Mouse (Mus musculus): ENCODE data around the gene Lgals3bp. TPM values are rescaled to one million over a fixed set of nuclear protein-coding genes. Genes with fewer than 3 reads are reported as not detected.

Gene Lgals3bp
- polyA plus RNA-seq, 1 experiment from 2014 or later = 43.7 TPM

- no peak overlapping the region for H3K27ac ChIP-seq (ENCODE audit: low read length)
- no peak overlapping the region for H3K9ac ChIP-seq (ENCODE audit: low read depth, low read length)
- 63% methylated on average over 7 of the region's 7 CpGs for WGBS (ENCODE audit: insufficient replicate concordance)
- no peak overlapping the region for H3K4me2 ChIP-seq (ENCODE audit: low read depth, low read length)
- H3K9me3 ChIP-seq (replicated peaks; ENCODE audit: control insufficient read depth, low read length) = no peaks in the 10 kb centered on the region
- ATAC-seq (ENCODE audit: low read depth) = no peak
- no peaks in the 10 kb centered on the region for H3K27me3 ChIP-seq (ENCODE audit: control insufficient read depth, insufficient read depth, low read depth, low read length)
- no peaks in the 10 kb centered on the region for H3K36me3 ChIP-seq (ENCODE audit: control insufficient read depth, insufficient read depth)
- H3K4me1 ChIP-seq (ENCODE audit: control insufficient read depth, low read depth, low read length) = no peaks in the 10 kb centered on the region; the same call in 1 of the 2 replicates
- H3K4me3 ChIP-seq (ENCODE audit: low read depth, low read length) = no peak overlapping the region
These were observed 36.7 kb downstream of the Lgals3bp start for GRCm38 (mm10) chr11:118365171-118365570.

- 63% methylated on average over 4 of the region's 4 CpGs for WGBS (ENCODE audit: insufficient replicate concordance)
- Histone ChIP-seq H3K9ac (ENCODE audit: low read depth, low read length) (no peak overlapping the region), H3K27me3 (ENCODE audit: control insufficient read depth, insufficient read depth, low read depth, low read length) (no peaks in the 10 kb centered on the region), H3K4me2 (ENCODE audit: low read depth, low read length) (no peak overlapping the region), H3K4me3 (ENCODE audit: low read depth, low read length) (no peak overlapping the region), H3K27ac (ENCODE audit: low read length) (no peak overlapping the region), H3K4me1 (ENCODE audit: control insufficient read depth, low read depth, low read length) (no peaks in the 10 kb centered on the region; the same call in 1 of the 2 replicates), H3K36me3 (ENCODE audit: control insufficient read depth, insufficient read depth) (no peaks in the 10 kb centered on the region), H3K9me3 (replicated peaks; ENCODE audit: control insufficient read depth, low read length) (no peaks in the 10 kb centered on the region)
- no peak for ATAC-seq (ENCODE audit: low read depth)
These were observed 37.9 kb downstream of the Lgals3bp start for GRCm38 (mm10) chr11:118364021-118364420.

- Histone ChIP-seq H3K27me3 (ENCODE audit: control insufficient read depth, insufficient read depth, low read depth, low read length) (no peaks in the 10 kb centered on the region), H3K27ac (ENCODE audit: low read length) (no peak overlapping the region), H3K9ac (ENCODE audit: low read depth, low read length) (no peak overlapping the region; the same call in 1 of the 2 replicates), H3K4me1 (ENCODE audit: control insufficient read depth, low read depth, low read length) (no peaks in the 10 kb centered on the region; the same call in 1 of the 2 replicates), H3K4me2 (ENCODE audit: low read depth, low read length) (no peak overlapping the region), H3K4me3 (ENCODE audit: low read depth, low read length) (no peak overlapping the region), H3K36me3 (ENCODE audit: control insufficient read depth, insufficient read depth) (no peaks in the 10 kb centered on the region), H3K9me3 (replicated peaks; ENCODE audit: control insufficient read depth, low read length) (no peaks in the 10 kb centered on the region)
- under 1% methylated on average over 8 of the region's 8 CpGs for WGBS (ENCODE audit: insufficient replicate concordance)
- peak; percentile 43; the same call in 1 of the 2 replicates for ATAC-seq (ENCODE audit: low read depth)
These were observed 38.8 kb downstream of the Lgals3bp start for GRCm38 (mm10) chr11:118362971-118363518.

GRCm38 (mm10) chr11:118362501-118362900 is 39.4 kb downstream of the Lgals3bp start:
- no peaks in the 10 kb centered on the region for H3K9me3 ChIP-seq (replicated peaks; ENCODE audit: control insufficient read depth, low read length)
- H3K9ac ChIP-seq (ENCODE audit: low read depth, low read length) = no peak overlapping the region
- H3K36me3 ChIP-seq (ENCODE audit: control insufficient read depth, insufficient read depth) = no peaks in the 10 kb centered on the region
- H3K4me3 ChIP-seq (ENCODE audit: low read depth, low read length) = no peak overlapping the region
- H3K27me3 ChIP-seq (ENCODE audit: control insufficient read depth, insufficient read depth, low read depth, low read length) = no peaks in the 10 kb centered on the region
- no peak overlapping the region for H3K27ac ChIP-seq (ENCODE audit: low read length)
- no peaks in the 10 kb centered on the region; the same call in 1 of the 2 replicates for H3K4me1 ChIP-seq (ENCODE audit: control insufficient read depth, low read depth, low read length)
- WGBS (ENCODE audit: insufficient replicate concordance) = 53% methylated on average over 1 of the region's 1 CpGs
- no peak for ATAC-seq (ENCODE audit: low read depth)
- no peak overlapping the region for H3K4me2 ChIP-seq (ENCODE audit: low read depth, low read length)

GRCm38 (mm10) chr11:118360907-118361341 is 41.0 kb downstream of the Lgals3bp start:
- no peak for ATAC-seq (ENCODE audit: low read depth)
- Histone ChIP-seq H3K4me3 (ENCODE audit: low read depth, low read length) (no peak overlapping the region), H3K27ac (ENCODE audit: low read length) (no peak overlapping the region), H3K9me3 (replicated peaks; ENCODE audit: control insufficient read depth, low read length) (no peaks in the 10 kb centered on the region), H3K36me3 (ENCODE audit: control insufficient read depth, insufficient read depth) (no peaks in the 10 kb centered on the region), H3K4me1 (ENCODE audit: control insufficient read depth, low read depth, low read length) (no peaks in the 10 kb centered on the region; the same call in 1 of the 2 replicates), H3K9ac (ENCODE audit: low read depth, low read length) (no peak overlapping the region), H3K27me3 (ENCODE audit: control insufficient read depth, insufficient read depth, low read depth, low read length) (peaks cover 3% of the 10 kb centered on the region; the same call in 1 of the 2 replicates), H3K4me2 (ENCODE audit: low read depth, low read length) (no peak overlapping the region)
- 39% methylated on average over 10 of the region's 10 CpGs for WGBS (ENCODE audit: insufficient replicate concordance)

GRCm38 (mm10) chr11:118360491-118360890 is 41.4 kb downstream of the Lgals3bp start:
- Histone ChIP-seq H3K9me3 (replicated peaks; ENCODE audit: control insufficient read depth, low read length) (no peaks in the 10 kb centered on the region), H3K9ac (ENCODE audit: low read depth, low read length) (no peak overlapping the region), H3K27me3 (ENCODE audit: control insufficient read depth, insufficient read depth, low read depth, low read length) (peaks cover 7% of the 10 kb centered on the region), H3K4me2 (ENCODE audit: low read depth, low read length) (no peak overlapping the region), H3K27ac (ENCODE audit: low read length) (no peak overlapping the region), H3K4me1 (ENCODE audit: control insufficient read depth, low read depth, low read length) (no peaks in the 10 kb centered on the region; the same call in none of the 2 replicates), H3K36me3 (ENCODE audit: control insufficient read depth, insufficient read depth) (no peaks in the 10 kb centered on the region), H3K4me3 (ENCODE audit: low read depth, low read length) (no peak overlapping the region)
- no peak for ATAC-seq (ENCODE audit: low read depth)
- WGBS (ENCODE audit: insufficient replicate concordance) = 64% methylated on average over 7 of the region's 7 CpGs

- no peaks in the 10 kb centered on the region for H3K9me3 ChIP-seq (replicated peaks; ENCODE audit: control insufficient read depth, low read length)
- H3K4me3 ChIP-seq (ENCODE audit: low read depth, low read length) = peak within 1 kb of the TSS; percentile 59
- WGBS (ENCODE audit: insufficient replicate concordance) = 40% methylated on average over 6 of the region's 6 CpGs
- H3K4me1 ChIP-seq (ENCODE audit: control insufficient read depth, low read depth, low read length) = no peaks in the 10 kb centered on the region; the same call in none of the 2 replicates
- peaks cover 30% of the 10 kb centered on the region for H3K27me3 ChIP-seq (ENCODE audit: control insufficient read depth, insufficient read depth, low read depth, low read length)
- no peak for ATAC-seq (ENCODE audit: low read depth)
- peak within 1 kb of the TSS; percentile 45; the same call in 1 of the 2 replicates for H3K9ac ChIP-seq (ENCODE audit: low read depth, low read length)
- H3K4me2 ChIP-seq (ENCODE audit: low read depth, low read length) = peak within 1 kb of the TSS; percentile 71
- no peaks in the 10 kb centered on the region for H3K36me3 ChIP-seq (ENCODE audit: control insufficient read depth, insufficient read depth)
- H3K27ac ChIP-seq (ENCODE audit: low read length) = no peak within 1 kb of the TSS
These were observed 46.3 kb downstream of the Lgals3bp start, which contains the start of gene Timp2 for GRCm38 (mm10) chr11:118355640-118356039. Timp2 (minus strand) TSS chr11:118355740.

GRCm38 (mm10) chr11:118355205-118355604 is 46.7 kb downstream of the Lgals3bp start:
- peak overlapping the region; percentile 45; the same call in 1 of the 2 replicates for H3K9ac ChIP-seq (ENCODE audit: low read depth, low read length)
- H3K36me3 ChIP-seq (ENCODE audit: control insufficient read depth, insufficient read depth) = no peaks in the 10 kb centered on the region
- H3K27me3 ChIP-seq (ENCODE audit: control insufficient read depth, insufficient read depth, low read depth, low read length) = peaks cover 30% of the 10 kb centered on the region
- no peaks in the 10 kb centered on the region; the same call in none of the 2 replicates for H3K4me1 ChIP-seq (ENCODE audit: control insufficient read depth, low read depth, low read length)
- H3K9me3 ChIP-seq (replicated peaks; ENCODE audit: control insufficient read depth, low read length) = no peaks in the 10 kb centered on the region
- peak overlapping the region; percentile 59 for H3K4me3 ChIP-seq (ENCODE audit: low read depth, low read length)
- ATAC-seq (ENCODE audit: low read depth) = peak; percentile 62; the same call in 1 of the 2 replicates
- WGBS (ENCODE audit: insufficient replicate concordance) = under 1% methylated on average over 36 of the region's 43 CpGs
- H3K4me2 ChIP-seq (ENCODE audit: low read depth, low read length) = peak overlapping the region; percentile 71
- no peak overlapping the region for H3K27ac ChIP-seq (ENCODE audit: low read length)

GRCm38 (mm10) chr11:118354636-118355191 is 47.2 kb downstream of the Lgals3bp start:
- Histone ChIP-seq H3K4me2 (ENCODE audit: low read depth, low read length) (peak overlapping the region; percentile 71), H3K9ac (ENCODE audit: low read depth, low read length) (peak overlapping the region; percentile 45; the same call in 1 of the 2 replicates), H3K27me3 (ENCODE audit: control insufficient read depth, insufficient read depth, low read depth, low read length) (peaks cover 30% of the 10 kb centered on the region), H3K27ac (ENCODE audit: low read length) (no peak overlapping the region), H3K4me3 (ENCODE audit: low read depth, low read length) (peak overlapping the region; percentile 59), H3K36me3 (ENCODE audit: control insufficient read depth, insufficient read depth) (no peaks in the 10 kb centered on the region), H3K9me3 (replicated peaks; ENCODE audit: control insufficient read depth, low read length) (no peaks in the 10 kb centered on the region), H3K4me1 (ENCODE audit: control insufficient read depth, low read depth, low read length) (no peaks in the 10 kb centered on the region; the same call in none of the 2 replicates)
- 0 out of 2 replicates have a peak, but pooled peaks have one; percentile 7 for ATAC-seq (ENCODE audit: low read depth)
- WGBS (ENCODE audit: insufficient replicate concordance) = 1% methylated on average over 44 of the region's 47 CpGs
